Mouse (Mus musculus) kidney, postnatal 14 days (tissue): ENCODE results near the gene Troap.

Experiments used
- DNase-seq: peaks from one replicate; pipeline ENCODE4 v3.0.0; 2022; ENCODE audit warnings: mixed read lengths

Troap gene

GRCm38 (mm10) chr15:99115065-99115423, 40.7 kb downstream of the Troap start:
- DNase-seq: no peak

DNA sequence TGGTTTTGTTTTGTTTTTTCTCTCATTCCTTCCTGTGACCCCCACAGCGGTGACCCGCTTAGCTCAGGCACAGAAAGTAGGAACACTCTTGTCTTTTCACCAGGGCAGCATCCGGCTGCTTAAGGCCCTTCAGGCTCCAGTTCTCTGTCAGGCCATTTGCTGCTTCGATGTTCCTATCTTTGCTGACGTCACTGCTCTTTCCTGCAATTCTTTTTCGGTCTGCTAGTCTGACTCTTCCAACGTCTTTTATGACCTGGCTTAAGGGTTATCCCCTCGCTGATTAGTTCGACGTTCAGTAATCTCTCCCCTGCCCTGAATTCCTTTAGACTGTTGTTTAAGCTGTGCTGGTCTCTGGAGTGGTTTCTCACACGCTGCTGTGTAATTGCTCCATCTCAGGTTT, 42.2 kb downstream of the Troap start:
- peak; percentile 52 for DNase-seq

GRCm38 (mm10) chr15:99120814-99121213, 46.4 kb downstream of the Troap start:
- no peak for DNase-seq

DNA sequence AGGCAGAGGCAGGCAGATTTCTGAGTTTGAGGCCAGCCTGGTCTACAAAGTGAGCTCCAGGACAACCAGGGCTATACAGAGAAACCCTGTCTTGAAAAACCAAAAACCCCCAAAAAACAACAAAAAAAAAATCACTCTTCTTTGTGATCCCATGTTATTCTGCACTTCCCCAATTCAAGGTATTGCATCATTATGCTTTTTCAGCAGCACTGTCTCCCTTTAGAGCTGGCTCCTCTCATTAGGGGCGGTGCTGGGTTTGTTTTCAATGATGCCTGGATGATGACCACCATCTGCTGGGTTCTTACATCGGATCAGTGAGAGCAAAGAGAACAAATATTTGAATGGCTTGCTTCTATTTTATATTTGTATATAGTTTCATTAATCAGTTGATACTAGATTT, 48.3 kb downstream of the Troap start:
- no peak for DNase-seq

- no peak for DNase-seq
Measured at GRCm38 (mm10) chr15:99125711-99126080, 51.3 kb downstream of the Troap start, which contains the start of gene Spats2. TSS of gene Spats2 (plus strand) at chr15:99125916.

DNA sequence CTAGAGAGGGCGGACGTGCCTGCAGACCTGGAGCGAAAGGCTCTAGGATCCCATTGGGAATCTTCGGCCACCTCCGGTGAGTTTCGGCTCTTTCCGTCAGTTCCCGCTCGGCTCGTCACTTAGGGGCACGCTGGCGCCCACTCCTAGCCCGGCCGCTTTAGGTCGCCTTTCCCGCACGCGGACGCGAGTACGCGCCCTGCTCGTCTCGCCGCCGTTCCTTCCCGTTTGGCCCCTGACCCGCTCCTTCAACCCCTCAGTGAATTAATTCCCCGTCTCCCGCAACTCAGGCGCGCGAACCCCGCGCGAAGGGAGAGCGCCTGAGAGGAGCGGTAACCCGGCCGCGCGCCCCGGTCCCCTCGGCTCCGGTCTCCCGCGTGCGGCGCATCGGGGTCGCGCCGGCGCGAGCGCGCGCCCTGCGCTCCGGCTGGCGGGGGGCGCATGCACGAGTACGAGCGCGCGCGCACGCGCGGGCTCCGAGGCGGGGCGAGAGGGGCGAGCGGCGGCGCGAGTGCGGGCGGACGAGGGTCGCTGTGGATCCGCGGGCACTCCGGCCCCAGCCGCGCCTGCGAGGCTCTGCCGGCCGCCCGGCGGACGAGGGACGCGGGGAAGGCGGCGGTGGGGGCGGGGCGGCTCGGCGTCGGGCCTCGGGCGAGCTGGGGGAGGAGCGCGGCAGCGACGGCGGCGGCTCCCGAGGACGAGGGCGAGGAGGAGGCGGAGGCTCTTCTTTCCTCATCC, 51.9 kb downstream of the Troap start:
- peak; percentile 94 for DNase-seq

DNA sequence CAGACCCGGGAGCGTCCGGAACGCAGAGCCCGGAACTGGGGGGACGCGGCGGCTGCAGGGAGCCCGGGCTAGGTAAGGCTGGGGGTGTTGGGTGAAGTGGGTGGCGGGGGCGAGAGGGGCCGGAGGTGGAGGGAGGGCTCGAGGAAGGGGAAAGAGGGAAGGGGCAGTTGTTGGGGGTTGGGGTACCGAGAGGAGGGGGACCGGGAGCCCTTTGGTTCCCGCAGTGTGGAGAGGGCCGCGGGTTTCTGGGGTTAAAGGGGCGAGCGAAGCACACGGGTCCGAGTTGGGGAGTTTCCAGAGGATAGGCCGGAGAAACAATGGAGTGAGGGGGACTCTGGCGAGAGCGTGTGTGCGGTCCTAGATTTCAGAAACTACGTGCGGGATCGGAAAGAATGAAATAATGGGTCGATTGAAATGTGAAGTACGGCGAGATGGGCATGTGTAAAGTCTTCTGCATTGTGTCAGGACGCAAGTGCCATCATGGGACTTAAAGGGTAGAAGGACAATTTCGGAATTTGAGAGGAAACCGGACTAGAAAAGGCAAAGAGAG, 52.5 kb downstream of the Troap start:
- no peak for DNase-seq

- DNase-seq: no peak
Measured at GRCm38 (mm10) chr15:99127851-99128522, 53.6 kb downstream of the Troap start.

DNA sequence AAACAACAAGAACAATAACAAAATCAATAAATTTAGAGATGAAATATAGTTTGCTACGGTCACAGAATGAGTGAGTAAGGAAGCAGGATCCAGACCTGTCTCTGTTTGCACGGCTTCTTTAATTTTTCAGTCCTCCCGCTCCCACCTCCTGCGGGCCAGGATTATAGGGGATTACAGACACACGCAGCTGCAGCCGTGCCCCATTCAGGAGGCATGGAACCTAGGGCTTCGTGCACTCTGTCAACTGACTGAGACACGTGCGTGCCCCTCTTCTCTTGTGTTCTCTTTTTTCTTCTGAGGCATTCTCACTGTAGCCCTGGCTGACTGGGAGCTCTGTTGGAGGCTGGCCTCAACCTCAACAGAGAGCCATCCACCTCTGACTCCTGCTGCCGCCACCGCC, 55.1 kb downstream of the Troap start:
- DNase-seq: no peak

- no peak for DNase-seq
Measured at GRCm38 (mm10) chr15:99129956-99130910, 55.9 kb downstream of the Troap start.
